Mouse (Mus musculus): ENCODE measurements at regions not wholly inside any gene's neighbourhood (a gene's known extent, or its start where the extent isn't known, plus 50 kb on each side); places are given as distances from the start of the nearest gene placed in this dataset.

- H3K4me3 ChIP-seq (ENCODE audit: insufficient read depth, low read length), result no peak overlapping the region
- H3K27ac ChIP-seq (ENCODE audit: insufficient read depth, low read length), result no peak overlapping the region
- H3K4me1 ChIP-seq (ENCODE audit: control insufficient read depth, insufficient read depth, low read length), result no peaks in the 10 kb centered on the region
- TF ChIP-seq CTCF (IDR thresholded peaks at IDR 0.05; ENCODE audit: borderline replicate concordance, insufficient read depth, low read length), result no peak
- TF ChIP-seq POLR2A (IDR thresholded peaks at IDR 0.05; ENCODE audit: low read depth, low read length), result no peak
Measured at GRCm38 (mm10) chr2:133734469-133735225, 182.7 kb downstream of the Bmp2 start.

DNA sequence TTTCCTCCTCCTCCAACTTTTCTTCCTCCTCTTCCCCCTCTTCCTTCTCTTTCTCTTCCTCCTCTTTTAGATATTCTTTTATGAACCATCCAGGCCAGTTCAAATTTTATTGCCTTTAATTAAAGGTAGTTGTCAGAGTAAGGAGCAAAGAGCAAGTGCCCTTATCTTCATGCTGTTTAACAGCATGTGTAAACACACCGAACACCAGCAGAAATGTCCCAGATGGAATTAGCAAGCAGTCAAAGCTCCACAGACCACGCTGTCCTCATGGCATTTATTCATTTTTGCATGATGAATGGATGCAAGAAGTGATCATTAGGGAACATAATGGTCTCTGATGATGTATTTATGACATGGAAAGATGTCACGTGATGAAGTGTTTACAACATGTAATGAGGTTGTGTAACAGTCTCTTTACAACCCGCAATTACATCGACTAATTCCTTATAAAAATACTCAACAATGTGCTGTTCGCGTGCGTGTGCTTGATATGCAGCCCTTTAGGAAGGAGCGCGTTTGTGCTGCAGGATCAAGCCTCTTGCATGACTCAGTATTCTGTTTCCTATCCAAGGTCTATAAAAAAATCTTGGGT lies 187.0 kb downstream of the Bmp2 start:
- H3K4me3 ChIP-seq (ENCODE audit: insufficient read depth, low read length), result no peak overlapping the region
- H3K27ac ChIP-seq (ENCODE audit: insufficient read depth, low read length), result no peak overlapping the region
- H3K4me1 ChIP-seq (ENCODE audit: control insufficient read depth, insufficient read depth, low read length), result no peaks in the 10 kb centered on the region
- TF ChIP-seq POLR2A (IDR thresholded peaks at IDR 0.05; ENCODE audit: low read depth, low read length) (no peak), CTCF (IDR thresholded peaks at IDR 0.05; ENCODE audit: borderline replicate concordance, insufficient read depth, low read length) (no peak)

GRCm38 (mm10) chr2:133748493-133748892 lies 196.5 kb downstream of the Bmp2 start:
- Histone ChIP-seq H3K4me1 (ENCODE audit: control insufficient read depth, insufficient read depth, low read length) (no peaks in the 10 kb centered on the region), H3K27ac (ENCODE audit: insufficient read depth, low read length) (no peak overlapping the region), H3K4me3 (ENCODE audit: insufficient read depth, low read length) (no peak overlapping the region)
- TF ChIP-seq POLR2A (IDR thresholded peaks at IDR 0.05; ENCODE audit: low read depth, low read length) (no peak), CTCF (IDR thresholded peaks at IDR 0.05; ENCODE audit: borderline replicate concordance, insufficient read depth, low read length) (no peak)

DNA sequence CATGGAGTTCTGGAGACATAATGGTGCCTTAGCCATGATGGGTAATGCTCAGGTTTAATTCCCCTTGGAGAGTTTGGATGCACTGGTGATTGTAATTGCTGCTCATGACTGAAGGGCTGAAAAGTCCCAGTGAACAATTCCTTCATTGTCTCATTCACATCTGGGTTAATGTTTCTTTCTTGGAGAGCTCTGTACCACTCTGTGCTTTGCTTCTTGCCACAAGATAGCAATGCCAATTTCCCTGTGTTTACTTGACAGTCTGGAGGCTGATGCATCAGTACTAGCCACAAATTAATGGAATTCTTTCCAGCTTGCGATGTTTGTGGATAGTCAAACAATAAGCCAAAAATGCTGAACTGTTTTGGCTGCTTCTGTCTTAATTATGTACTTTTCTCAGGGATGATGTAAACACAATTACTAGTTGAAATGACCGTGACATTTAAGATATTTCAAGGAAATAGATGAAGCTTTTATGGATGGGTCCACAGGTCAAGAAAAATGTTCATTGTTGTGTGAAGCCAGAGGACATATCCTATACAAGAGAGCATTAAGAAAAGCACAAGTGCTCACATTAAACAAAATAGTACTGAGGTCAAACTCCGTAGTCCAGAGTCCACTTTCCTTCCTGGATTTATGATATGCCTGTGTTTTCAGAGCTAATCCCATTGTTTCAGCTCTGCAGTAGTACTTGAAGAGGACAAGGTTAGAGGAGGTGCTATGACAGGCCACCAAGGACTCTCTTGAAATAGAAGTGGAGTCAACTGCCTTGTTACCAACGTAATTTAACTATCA lies 198.1 kb downstream of the Bmp2 start:
- no peaks in the 10 kb centered on the region for H3K4me1 ChIP-seq (ENCODE audit: control insufficient read depth, insufficient read depth, low read length)
- no peak for TF ChIP-seq POLR2A (IDR thresholded peaks at IDR 0.05; ENCODE audit: low read depth, low read length)
- no peak for TF ChIP-seq CTCF (IDR thresholded peaks at IDR 0.05; ENCODE audit: borderline replicate concordance, insufficient read depth, low read length)
- H3K4me3 ChIP-seq (ENCODE audit: insufficient read depth, low read length), result no peak overlapping the region
- no peak overlapping the region for H3K27ac ChIP-seq (ENCODE audit: insufficient read depth, low read length)

DNA sequence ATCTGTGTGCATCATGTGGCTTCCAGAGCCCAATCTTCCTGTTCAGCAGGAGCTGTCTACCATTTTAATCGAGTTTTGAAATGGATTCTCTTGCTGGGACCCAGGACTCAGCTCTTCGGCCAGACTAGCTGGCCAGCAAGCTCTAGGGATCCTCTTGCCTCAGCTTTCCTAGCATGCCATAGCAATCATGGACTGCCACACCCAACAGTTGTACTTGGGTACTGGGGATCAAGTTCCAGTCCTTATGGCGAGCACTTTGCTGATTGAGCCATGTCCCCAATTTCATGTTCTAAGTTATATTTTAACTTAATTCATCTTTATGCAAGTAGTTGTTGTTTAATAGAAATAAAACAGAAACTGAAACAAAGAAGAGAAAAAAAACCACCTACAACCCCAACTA lies 202.1 kb downstream of the Bmp2 start:
- Histone ChIP-seq H3K4me1 (ENCODE audit: control insufficient read depth, insufficient read depth, low read length) (no peaks in the 10 kb centered on the region), H3K27ac (ENCODE audit: insufficient read depth, low read length) (no peak overlapping the region), H3K4me3 (ENCODE audit: insufficient read depth, low read length) (no peak overlapping the region)
- no peak for TF ChIP-seq POLR2A (IDR thresholded peaks at IDR 0.05; ENCODE audit: low read depth, low read length)
- no peak for TF ChIP-seq CTCF (IDR thresholded peaks at IDR 0.05; ENCODE audit: borderline replicate concordance, insufficient read depth, low read length)

DNA sequence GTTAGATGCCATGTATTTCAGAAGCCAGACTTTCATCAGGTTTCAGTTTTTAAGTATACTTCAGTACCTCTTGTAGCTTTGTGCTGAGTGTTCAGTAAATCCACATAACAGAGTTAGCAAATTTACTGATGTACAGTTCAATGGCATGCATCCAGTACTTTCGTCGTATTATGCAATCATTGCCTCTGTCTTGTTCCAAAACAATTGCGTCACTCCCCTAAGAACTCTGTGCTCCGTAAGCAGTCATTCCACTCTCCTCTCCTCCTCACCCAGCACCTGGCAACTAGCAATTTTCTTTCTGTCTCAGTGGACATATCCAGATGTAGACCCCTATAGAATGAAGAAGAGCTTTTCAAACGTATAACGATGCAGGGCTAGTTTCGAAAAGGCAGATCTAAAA lies 209.5 kb downstream of the Bmp2 start:
- Histone ChIP-seq H3K27ac (ENCODE audit: insufficient read depth, low read length) (no peak overlapping the region), H3K4me1 (ENCODE audit: control insufficient read depth, insufficient read depth, low read length) (no peaks in the 10 kb centered on the region; the same call in 1 of the 2 replicates), H3K4me3 (ENCODE audit: insufficient read depth, low read length) (no peak overlapping the region)
- TF ChIP-seq CTCF (IDR thresholded peaks at IDR 0.05; ENCODE audit: borderline replicate concordance, insufficient read depth, low read length) (no peak), POLR2A (IDR thresholded peaks at IDR 0.05; ENCODE audit: low read depth, low read length) (no peak)

- Histone ChIP-seq H3K27ac (ENCODE audit: insufficient read depth, low read length) (no peak overlapping the region), H3K4me1 (ENCODE audit: control insufficient read depth, insufficient read depth, low read length) (no peaks in the 10 kb centered on the region), H3K4me3 (ENCODE audit: insufficient read depth, low read length) (no peak overlapping the region)
- no peak for TF ChIP-seq POLR2A (IDR thresholded peaks at IDR 0.05; ENCODE audit: low read depth, low read length)
- TF ChIP-seq CTCF (IDR thresholded peaks at IDR 0.05; ENCODE audit: borderline replicate concordance, insufficient read depth, low read length), result no peak
Measured at GRCm38 (mm10) chr2:133768546-133768945, 216.6 kb downstream of the Bmp2 start.

- Histone ChIP-seq H3K4me1 (ENCODE audit: control insufficient read depth, insufficient read depth, low read length) (no peaks in the 10 kb centered on the region), H3K27ac (ENCODE audit: insufficient read depth, low read length) (no peak overlapping the region), H3K4me3 (ENCODE audit: insufficient read depth, low read length) (no peak overlapping the region)
- no peak for TF ChIP-seq CTCF (IDR thresholded peaks at IDR 0.05; ENCODE audit: borderline replicate concordance, insufficient read depth, low read length)
- no peak for TF ChIP-seq POLR2A (IDR thresholded peaks at IDR 0.05; ENCODE audit: low read depth, low read length)
Measured at GRCm38 (mm10) chr2:133783588-133784342, 231.8 kb downstream of the Bmp2 start.

- no peak for TF ChIP-seq CTCF (IDR thresholded peaks at IDR 0.05; ENCODE audit: borderline replicate concordance, insufficient read depth, low read length)
- no peak for TF ChIP-seq POLR2A (IDR thresholded peaks at IDR 0.05; ENCODE audit: low read depth, low read length)
- Histone ChIP-seq H3K4me1 (ENCODE audit: control insufficient read depth, insufficient read depth, low read length) (no peaks in the 10 kb centered on the region), H3K4me3 (ENCODE audit: insufficient read depth, low read length) (no peak overlapping the region), H3K27ac (ENCODE audit: insufficient read depth, low read length) (no peak overlapping the region)
Measured at GRCm38 (mm10) chr2:133791031-133791430, 239.1 kb downstream of the Bmp2 start.

Data from embryonic fibroblast, embryonic 13.5 days (primary cell).